Mouse (Mus musculus) hindbrain, postnatal 0 days (tissue): ENCODE measurements around the gene Trmt11. TPM values are rescaled to one million over a fixed set of nuclear protein-coding genes. Genes with fewer than 3 reads are reported as not detected.
"Not testable (repeated sequence)": the region's sequence is repeated elsewhere in the genome, so short reads cannot be mapped to it uniquely, and the experiment has no call there.

ENCODE experiments used
- ATAC-seq: fragments of 200-750 bp; cut with Nextera tagmentation; 2 replicates; pipeline ENCODE4 v1.8.0; 2017; ENCODE audit warnings: mild to moderate bottlenecking, moderate TSS enrichment, moderate library complexity
- DNase-seq: peaks from one replicate; pipeline ENCODE4 v3.0.0-alpha.2; 2015; ENCODE audit warnings: low spot score
- H3K27ac ChIP-seq: fragments of 300-500 bp; sonication (generic); 2 replicates; pipeline ENCODE4 v1.5.1; 2014; ENCODE audit warnings: mild to moderate bottlenecking
- H3K27me3 ChIP-seq: fragments of 300-500 bp; sonication (generic); 2 replicates; pipeline ENCODE4 v1.6.1; 2014; ENCODE audit warnings: low read length, mixed read lengths; ENCODE audit not compliant: insufficient read depth
- H3K36me3 ChIP-seq: fragments of 300-500 bp; sonication (generic); 2 replicates; pipeline ENCODE4 v1.6.1; 2014; ENCODE audit warnings: low read length, mixed read lengths; ENCODE audit not compliant: insufficient read depth
- H3K4me1 ChIP-seq: fragments of 300-500 bp; sonication (generic); 2 replicates; pipeline ENCODE4 v1.6.1; 2014; ENCODE audit warnings: antibody characterized with exemption, low read length, mixed read lengths; ENCODE audit not compliant: insufficient read depth
- H3K4me2 ChIP-seq: fragments of 300-500 bp; sonication (generic); 2 replicates; pipeline ENCODE4 v1.6.1; 2014; ENCODE audit warnings: low read depth, mild to moderate bottlenecking, low read length, moderate library complexity, mixed read lengths
- H3K4me3 ChIP-seq: fragments of 300-500 bp; sonication (generic); 2 replicates; pipeline ENCODE4 v1.5.1; 2014; ENCODE audit warnings: low read length
- H3K9ac ChIP-seq: fragments of 300-500 bp; sonication (generic); replicated peaks from 2 replicates; pipeline ENCODE4 v1.6.1; 2014; ENCODE audit warnings: mild to moderate bottlenecking, low read length, moderate library complexity, mixed read lengths
- H3K9me3 ChIP-seq: fragments of 300-500 bp; sonication (generic); 2 replicates; pipeline ENCODE4 v1.6.1; 2016; ENCODE audit warnings: low read length, mixed read lengths
- CTCF ChIP-seq: IDR thresholded peaks from 2 replicates; pipeline ENCODE4 v1.5.1; 2016; ENCODE audit warnings: antibody characterized with exemption, control low read depth, low read depth
- WGBS: fragments of 180-500 bp; shearing (Covaris S2); extraction: QIAGEN DNeasy Blood & Tissue Kit; methylation state at CpG from one replicate; pipeline ENCODE4 v1.1.7; 2014; 5-methylcytosine and 5-hydroxymethylcytosine counted together
- polyA plus RNA-seq: library from polyadenylated mRNA; unstranded; fragments of >200 nt; fragmentation: Nextera tagmentation; extraction: Ambion mirVana; gene quantifications from 2 replicates; pipeline ENCODE4 v1.2.1, GENCODE M21; 2015
- total RNA-seq: library from RNA; depleted of rRNA; stranded (reverse); fragments of >200 nt; gene quantifications from 2 replicates; pipeline ENCODE4 v1.2.3, GENCODE M21; 2014; rRNA removed

Gene Trmt11
- total and polyA plus RNA-seq, 2 experiments from 2014 or later, result 4.5 to 16.7 TPM

DNA sequence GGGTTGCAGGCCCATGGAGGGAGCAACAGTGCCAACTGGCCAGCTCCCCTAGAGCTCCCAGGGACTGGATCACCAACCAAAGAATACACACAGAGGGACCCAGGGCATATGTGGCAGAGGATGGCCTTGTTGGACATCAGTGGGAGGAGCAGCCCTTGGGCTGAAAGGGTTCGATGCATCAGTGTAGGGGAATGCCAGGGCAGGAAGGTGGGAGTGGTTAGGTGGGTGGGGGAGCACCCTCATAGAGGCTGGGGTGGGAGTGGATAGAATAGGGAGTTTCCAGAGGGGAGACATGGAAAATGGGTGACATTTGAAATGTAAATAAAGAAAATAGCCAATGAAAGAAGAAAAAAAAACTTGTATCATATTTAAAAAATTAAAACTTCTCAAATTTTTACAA, 97.8 kb downstream of the Trmt11 start:
- no peak for ATAC-seq
- WGBS, result 86% methylated on average over 1 of the region's 1 CpGs
- no peak overlapping the region for H3K27ac ChIP-seq

GRCm38 (mm10) chr10:30498223-30498622, 102.3 kb downstream of the Trmt11 start:
- 84% methylated on average over 19 of the region's 19 CpGs for WGBS
- not testable (repeated sequence) for DNase-seq, H3K27me3 ChIP-seq, H3K9ac ChIP-seq, H3K4me1 ChIP-seq, H3K4me3 ChIP-seq, ATAC-seq, H3K4me2 ChIP-seq, H3K27ac ChIP-seq, H3K36me3 ChIP-seq, H3K9me3 ChIP-seq

More for the DNA sequence above, 97.8 kb downstream of the Trmt11 start:
- Histone ChIP-seq H3K9ac (no peak overlapping the region), H3K4me3 (no peak overlapping the region), H3K4me2 (no peak overlapping the region), H3K9me3 (no peaks in the 10 kb centered on the region), H3K27me3 (no peaks in the 10 kb centered on the region), H3K4me1 (no peaks in the 10 kb centered on the region), H3K36me3 (no peaks in the 10 kb centered on the region)
- DNase-seq, result no peak
- TF ChIP-seq CTCF, result no peak

Other genes with a start within 250 kb of the Trmt11 start
- gene Hint3, start 28.9 kb upstream of the Trmt11 start, total RNA-seq, result 19.9 and 24.4 TPM in 2 replicates
- gene Hint3, start 28.9 kb upstream of the Trmt11 start, polyA plus RNA-seq, result 15.9 and 16.4 TPM in 2 replicates
- gene Ncoa7, start 202.6 kb upstream of the Trmt11 start, total RNA-seq, result 19.8 and 26.5 TPM in 2 replicates
- gene Ncoa7, start 202.6 kb upstream of the Trmt11 start, polyA plus RNA-seq, result 23.4 and 24.4 TPM in 2 replicates
- 7.2 and 10.2 TPM in 2 replicates for gene Hey2, start 242.1 kb upstream of the Trmt11 start, total RNA-seq
- 3.9 and 4.4 TPM in 2 replicates for gene Hey2, start 242.1 kb upstream of the Trmt11 start, polyA plus RNA-seq